Mouse (Mus musculus): Measurements from ENCODE around the gene Shank2.

GRCm38 (mm10) chr7:144407675-144408074 is 405.9 kb downstream of the Shank2 start:
- TF ChIP-seq MAFK (IDR thresholded peaks at IDR 0.05; ENCODE audit: insufficient read depth, low read depth, low read length) (no peak), ZC3H11A (IDR thresholded peaks at IDR 0.05; ENCODE audit: borderline replicate concordance, low read depth, low read length) (no peak), CHD2 (IDR thresholded peaks at IDR 0.05; ENCODE audit: low read depth, low read length) (no peak)
